Mouse (Mus musculus) liver, embryonic 14.5 days (tissue): ENCODE results near the gene Crx. TPM values are rescaled to one million over a fixed set of nuclear protein-coding genes. Genes with fewer than 3 reads are reported as not detected.

ENCODE experiments used
- ATAC-seq: fragments of 200-750 bp; cut with Nextera tagmentation; 2 replicates; pipeline ENCODE4 v1.8.0; 2017; ENCODE audit warnings: moderate number of reproducible peaks, mild to moderate bottlenecking, moderate library complexity; ENCODE audit not compliant: insufficient read depth
- DNase-seq, 3 experiments: peaks; one replicate each; pipeline ENCODE4 v3.0.0-alpha.2; 2012 to 2013; ENCODE audit warnings: low read depth in 3 of 3, low spot score in 3 of 3
- H3K27ac ChIP-seq: fragments of 300-500 bp; sonication (generic); 2 replicates; pipeline ENCODE4 v1.5.1; 2014; ENCODE audit warnings: moderate library complexity, mild to moderate bottlenecking, control low read depth, inconsistent platforms
- H3K27me3 ChIP-seq: fragments of 300-500 bp; sonication (generic); 2 replicates; pipeline ENCODE4 v1.6.1; 2014; ENCODE audit warnings: mild to moderate bottlenecking, low read length, moderate library complexity; ENCODE audit not compliant: control insufficient read depth, insufficient read depth
- H3K36me3 ChIP-seq: fragments of 300-500 bp; sonication (generic); replicated peaks from 2 replicates; pipeline ENCODE4 v1.6.1; 2014; ENCODE audit warnings: low read depth; ENCODE audit not compliant: control insufficient read depth, insufficient read depth
- H3K4me1 ChIP-seq, 2 experiments: fragments of 200-500 bp in 1 of 2; fragments of 300-500 bp in 1 of 2; sonication (generic) in 1 of 2; replicated peaks; 2 replicates each; pipeline ENCODE4 v1.6.1; 2012 to 2014; ENCODE audit warnings: antibody characterized with exemption in 1 of 2, inconsistent platforms in 1 of 2, low read length in 1 of 2; ENCODE audit not compliant: control insufficient read depth in 2 of 2, insufficient read depth in 2 of 2
- H3K4me2 ChIP-seq: fragments of 300-500 bp; sonication (generic); 2 replicates; pipeline ENCODE4 v1.6.1; 2014; ENCODE audit warnings: low read depth, mild to moderate bottlenecking, control low read depth, moderate library complexity
- H3K4me3 ChIP-seq, 2 experiments: fragments of 200-500 bp in 1 of 2; fragments of 300-500 bp in 1 of 2; sonication (generic) in 1 of 2; 2 replicates each; pipeline ENCODE4 v1.5.1; 2012 to 2014; ENCODE audit warnings: low read depth in 2 of 2, low read length in 2 of 2, mild to moderate bottlenecking in 2 of 2, control low read depth in 1 of 2, inconsistent platforms in 1 of 2, moderate library complexity in 1 of 2; ENCODE audit not compliant: insufficient read depth in 1 of 2
- H3K9ac ChIP-seq: fragments of 300-500 bp; sonication (generic); replicated peaks from 2 replicates; pipeline ENCODE4 v1.6.1; 2014; ENCODE audit warnings: mild to moderate bottlenecking, control low read depth, moderate library complexity
- H3K9me3 ChIP-seq: fragments of 300-500 bp; sonication (generic); 2 replicates; pipeline ENCODE4 v1.6.1; 2016; ENCODE audit warnings: low read length, mixed read lengths; ENCODE audit not compliant: control insufficient read depth
- CTCF ChIP-seq: IDR thresholded peaks from 2 replicates; pipeline ENCODE4 v1.5.1; 2016; ENCODE audit warnings: antibody characterized with exemption, low read depth, control low read depth
- EP300 ChIP-seq: IDR thresholded peaks from 2 replicates; pipeline ENCODE4 v1.6.1; 2016; ENCODE audit warnings: antibody characterized with exemption, low read depth
- WGBS: fragments of 180-500 bp; shearing (Covaris S2); extraction: QIAGEN DNeasy Blood & Tissue Kit; methylation state at CpG from one replicate; pipeline ENCODE4 v1.1.7; 2014; ENCODE audit not compliant: insufficient replicate concordance; 5-methylcytosine and 5-hydroxymethylcytosine counted together
- polyA plus RNA-seq, 2 experiments: library from polyadenylated mRNA; depleted of rRNA in 1 of 2; stranded (reverse) in 1 of 2; unstranded in 1 of 2; fragments of >200 nt; fragmentation: Nextera tagmentation in 1 of 2; extraction: Ambion mirVana in 1 of 2; gene quantifications; 2 replicates each; pipeline versions ENCODE4 v1.2.1 to v1.2.3; 2012 to 2014

Crx gene
- polyA plus RNA-seq, 2 experiments, result not detected

DNA sequence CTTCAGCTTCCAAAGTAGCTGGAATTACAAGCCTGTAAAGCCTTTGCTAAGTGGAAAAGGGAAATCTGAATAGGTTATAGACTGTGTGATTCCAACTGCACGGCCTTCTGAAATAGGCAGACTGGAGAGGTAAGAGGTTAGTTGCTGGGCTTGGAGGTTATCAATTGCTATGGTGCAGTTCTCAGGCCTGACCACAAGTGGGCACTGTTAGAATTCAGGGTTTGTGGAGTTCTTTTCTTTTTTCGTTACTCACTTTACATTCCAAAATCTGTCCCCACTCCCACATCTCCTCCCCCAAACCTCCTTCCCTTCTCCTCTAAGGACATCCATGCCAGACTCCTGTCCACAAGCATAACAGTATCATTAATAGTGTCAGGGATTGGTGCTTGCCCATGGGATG, 34.5 kb upstream of the Crx start:
- no peaks in the 10 kb centered on the region for H3K27me3 ChIP-seq
- no peaks in the 10 kb centered on the region for H3K9me3 ChIP-seq
- peaks cover 2 to 7% of the 10 kb centered on the region in 2 experiments; a peak in 2 of 4 replicates for H3K4me1 ChIP-seq
- no peak overlapping the region for H3K9ac ChIP-seq
- no peak overlapping the region for H3K4me2 ChIP-seq
- H3K4me3 ChIP-seq, result no peak overlapping the region
- no peak overlapping the region for H3K27ac ChIP-seq
- H3K36me3 ChIP-seq, result no peaks in the 10 kb centered on the region; the same call in 1 of the 2 replicates
- WGBS, result 25% methylated on average over 2 of the region's 2 CpGs
- TF ChIP-seq EP300 (no peak), CTCF (peak; percentile 82)
- ATAC-seq (no peak), DNase-seq (peak in 2 of 3 experiments; percentile 27 to 40)

DNA sequence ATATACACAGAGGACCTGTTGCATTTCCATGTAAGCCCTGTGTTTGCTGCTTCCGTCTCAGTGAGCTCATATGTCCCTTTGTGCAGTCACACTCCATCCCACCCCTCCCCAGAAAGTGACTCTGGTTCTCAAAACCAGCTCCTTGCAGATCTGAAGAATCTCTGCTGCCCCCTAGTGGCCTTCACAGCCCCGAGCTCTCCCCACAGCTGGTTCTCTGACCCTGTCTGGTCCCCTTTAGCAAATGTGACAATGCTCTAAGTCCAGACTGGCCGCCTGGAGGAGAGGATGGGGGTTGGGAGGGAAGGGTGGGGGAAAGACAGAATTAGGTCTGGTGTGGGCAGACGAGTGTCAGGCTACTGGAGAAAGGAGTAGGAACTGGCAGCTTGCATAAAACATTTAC, 32.4 kb upstream of the Crx start:
- no peak for TF ChIP-seq EP300
- peak; percentile 92 for TF ChIP-seq CTCF
- 1% methylated on average over 4 of the region's 4 CpGs for WGBS
- H3K4me3 ChIP-seq, result no peak overlapping the region
- H3K4me2 ChIP-seq, result no peak overlapping the region
- H3K4me1 ChIP-seq, result no peaks in the 10 kb centered on the region
- peak; percentile 39 to 58 (median 45) for DNase-seq
- no peaks in the 10 kb centered on the region for H3K9me3 ChIP-seq
- H3K27ac ChIP-seq, result no peak overlapping the region
- ATAC-seq, result no peak
- H3K9ac ChIP-seq, result no peak overlapping the region
- H3K36me3 ChIP-seq, result no peaks in the 10 kb centered on the region
- no peaks in the 10 kb centered on the region for H3K27me3 ChIP-seq

GRCm38 (mm10) chr7:15910521-15910920, 30.8 kb upstream of the Crx start:
- H3K4me2 ChIP-seq, result no peak overlapping the region
- DNase-seq, result no peak
- H3K27me3 ChIP-seq, result no peaks in the 10 kb centered on the region
- no peaks in the 10 kb centered on the region for H3K4me1 ChIP-seq
- WGBS, result 68% methylated on average over 5 of the region's 5 CpGs
- H3K4me3 ChIP-seq, result no peak overlapping the region
- TF ChIP-seq CTCF (no peak), EP300 (no peak)
- H3K9me3 ChIP-seq, result no peaks in the 10 kb centered on the region
- ATAC-seq, result no peak
- H3K27ac ChIP-seq, result no peak overlapping the region
- H3K9ac ChIP-seq, result no peak overlapping the region
- no peaks in the 10 kb centered on the region for H3K36me3 ChIP-seq

DNA sequence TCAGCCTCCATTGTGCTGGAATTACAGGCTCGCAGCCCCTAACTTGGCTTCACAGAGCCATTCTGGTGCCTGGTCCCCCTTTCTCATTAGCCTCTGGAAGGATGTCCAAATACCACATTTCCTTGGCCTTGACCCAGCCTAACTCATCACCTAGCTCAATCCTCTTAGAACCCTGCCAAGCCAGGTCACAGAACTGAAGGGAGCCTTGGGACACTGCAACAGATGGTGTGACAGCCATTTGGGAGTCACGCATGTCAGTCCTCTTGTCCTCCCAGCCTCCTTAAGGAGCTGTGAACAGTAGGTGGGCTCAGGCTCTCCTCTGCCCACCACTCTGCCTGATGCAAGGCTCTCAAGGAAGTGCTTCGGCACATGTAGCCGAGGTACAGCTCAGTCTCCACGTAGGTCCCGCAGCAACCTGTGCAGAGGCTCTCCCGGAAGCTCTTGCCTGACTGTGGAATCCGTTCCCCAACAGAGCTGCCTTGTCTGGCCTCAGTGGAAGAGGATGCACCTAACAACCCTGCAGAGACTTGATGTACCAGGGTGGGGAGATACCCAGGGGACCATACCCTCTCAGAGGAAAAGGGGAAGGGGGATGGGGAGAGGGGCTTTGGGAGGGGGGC, 28.3 kb upstream of the Crx start:
- WGBS, result 61% methylated on average over 8 of the region's 8 CpGs
- Histone ChIP-seq H3K27ac (no peak overlapping the region), H3K9ac (no peak overlapping the region), H3K9me3 (no peaks in the 10 kb centered on the region), H3K4me2 (no peak overlapping the region), H3K4me1 (no peaks in the 10 kb centered on the region), H3K36me3 (no peaks in the 10 kb centered on the region), H3K4me3 (no peak overlapping the region), H3K27me3 (no peaks in the 10 kb centered on the region)
- TF ChIP-seq EP300 (no peak), CTCF (no peak)
- DNase-seq, result no peak
- no peak for ATAC-seq

DNA sequence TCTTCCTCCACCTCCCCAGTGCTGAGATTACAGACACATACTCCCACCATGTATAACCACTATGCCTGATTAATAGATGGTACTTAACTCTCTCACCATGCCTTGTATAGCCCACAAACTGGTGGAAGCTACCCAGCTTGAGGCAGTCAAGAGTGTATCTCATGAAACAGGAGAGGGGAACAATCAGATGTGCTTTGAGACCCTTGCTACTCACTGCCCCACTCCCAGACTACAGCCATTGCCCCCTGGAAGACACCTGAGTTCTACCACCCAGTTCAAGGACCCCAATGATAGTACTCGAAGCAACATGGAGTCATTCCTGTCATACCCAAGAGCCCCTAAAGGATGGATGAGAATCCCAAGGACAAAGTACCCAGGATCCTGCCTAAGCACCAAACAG, 26.8 kb upstream of the Crx start:
- H3K36me3 ChIP-seq, result no peaks in the 10 kb centered on the region
- WGBS, result 50% methylated on average over 1 of the region's 1 CpGs
- no peak overlapping the region for H3K9ac ChIP-seq
- no peaks in the 10 kb centered on the region for H3K9me3 ChIP-seq
- no peaks in the 10 kb centered on the region for H3K27me3 ChIP-seq
- H3K27ac ChIP-seq, result no peak overlapping the region
- DNase-seq (no peak), ATAC-seq (no peak)
- H3K4me3 ChIP-seq, result no peak overlapping the region
- TF ChIP-seq EP300 (no peak), CTCF (no peak)
- H3K4me2 ChIP-seq, result no peak overlapping the region
- H3K4me1 ChIP-seq, result no peaks in the 10 kb centered on the region
